Mouse (Mus musculus) stomach, embryonic 14.5 days (tissue): ENCODE results near the gene Ptpra. TPM values are rescaled to one million over a fixed set of nuclear protein-coding genes. Genes with fewer than 3 reads are reported as not detected.

Experiments
- microRNA-seq: library from miRNA; unstranded; fragments of <30 nt; microRNA quantifications from one replicate; pipeline ENCODE4, GENCODE M21; 2016
- polyA plus RNA-seq: library from polyadenylated mRNA; unstranded; fragments of >200 nt; fragmentation: Nextera tagmentation; extraction: Ambion mirVana; gene quantifications from 2 replicates; pipeline ENCODE4 v1.2.1, GENCODE M21; 2014

Gene Ptpra
- polyA plus RNA-seq, 1 experiment from 2014 or later, result 110 TPM

Small RNAs within 50 kb of the gene (microRNA-seq; reads per million reads assigned to microRNA genes)
- not detected for gene Gm23876

Other genes starting within 250 kb of the Ptpra start
- 273 and 305 TPM in 2 replicates for gene Nop56, start 175.8 kb upstream of the Ptpra start, polyA plus RNA-seq
- 165 and 169 TPM in 2 replicates for gene Idh3b, start 165.7 kb upstream of the Ptpra start, polyA plus RNA-seq
- gene Ebf4, start 155.1 kb upstream of the Ptpra start, polyA plus RNA-seq, result 3.7 and 4.7 TPM in 2 replicates
- gene Cpxm1, start 52.7 kb upstream of the Ptpra start, polyA plus RNA-seq, result 44.2 and 46.7 TPM in 2 replicates
- 0.13 TPM in 1 of 2 replicates, not detected in the other for gene Gm28372, start 45.0 kb upstream of the Ptpra start, polyA plus RNA-seq
- gene 1700020A23Rik, start 45.0 kb upstream of the Ptpra start, polyA plus RNA-seq, result not detected in 2 replicates
- not detected in 2 replicates for gene Tmem239, start 43.8 kb upstream of the Ptpra start, polyA plus RNA-seq
- 69.7 and 71.3 TPM in 2 replicates for gene Vps16, start 25.9 kb upstream of the Ptpra start, polyA plus RNA-seq
- gene Pced1a, start 25.6 kb upstream of the Ptpra start, polyA plus RNA-seq, result 12.4 and 12.9 TPM in 2 replicates
- gene Mrps26, start 113.5 kb downstream of the Ptpra start, polyA plus RNA-seq, result 85.6 and 86.2 TPM in 2 replicates
- gene Oxt, start 125.9 kb downstream of the Ptpra start, polyA plus RNA-seq, result not detected in 2 replicates
- gene Avp, start 132.3 kb downstream of the Ptpra start, polyA plus RNA-seq, result not detected in 2 replicates
- 17.1 and 17.9 TPM in 2 replicates for gene Fastkd5, start 179.7 kb downstream of the Ptpra start, polyA plus RNA-seq
- 14.0 and 14.6 TPM in 2 replicates for gene Ubox5, start 179.8 kb downstream of the Ptpra start, polyA plus RNA-seq
- gene Lzts3, start 192.5 kb downstream of the Ptpra start, polyA plus RNA-seq, result 2.8 and 4.0 TPM in 2 replicates
- gene Ddrgk1, start 214.4 kb downstream of the Ptpra start, polyA plus RNA-seq, result 65.7 and 66.6 TPM in 2 replicates
- gene Itpa, start 217.3 kb downstream of the Ptpra start, polyA plus RNA-seq, result 87.8 and 89.8 TPM in 2 replicates
- 0.52 and 0.59 TPM in 2 replicates for gene Slc4a11, start 247.2 kb downstream of the Ptpra start, polyA plus RNA-seq